Mouse (Mus musculus): ENCODE data around the gene Eno3.

Gene Eno3

GRCm38 (mm10) chr11:70657573-70657972 lies 571 bp downstream of the Eno3 start:
- no peak for DNase-seq (ENCODE audit: low read depth)

GRCm38 (mm10) chr11:70657991-70658390 lies 989 bp downstream of the Eno3 start:
- DNase-seq (ENCODE audit: low read depth): no peak

- no peak for DNase-seq (ENCODE audit: low read depth)
These were observed 1.5 kb downstream of the Eno3 start for GRCm38 (mm10) chr11:70658521-70658920.

- DNase-seq (ENCODE audit: low read depth): no peak
These were observed 1.9 kb downstream of the Eno3 start for GRCm38 (mm10) chr11:70658942-70659341.

- DNase-seq (ENCODE audit: low read depth): no peak
These were observed 3.6 kb downstream of the Eno3 start for GRCm38 (mm10) chr11:70660571-70660970.

- no peak for DNase-seq (ENCODE audit: low read depth)
These were observed 6.1 kb downstream of the Eno3 start for GRCm38 (mm10) chr11:70663101-70663500.

GRCm38 (mm10) chr11:70663957-70664356 lies 7.0 kb downstream of the Eno3 start:
- DNase-seq (ENCODE audit: low read depth): no peak

GRCm38 (mm10) chr11:70664741-70665140 lies 7.7 kb downstream of the Eno3 start:
- no peak for DNase-seq (ENCODE audit: low read depth)

- no peak for DNase-seq (ENCODE audit: low read depth)
These were observed 9.7 kb downstream of the Eno3 start for GRCm38 (mm10) chr11:70666687-70667086.

GRCm38 (mm10) chr11:70667271-70668150 lies 10.5 kb downstream of the Eno3 start:
- no peak for DNase-seq (ENCODE audit: low read depth)

- no peak for DNase-seq (ENCODE audit: low read depth)
These were observed 11.4 kb downstream of the Eno3 start for GRCm38 (mm10) chr11:70668335-70668770.

- DNase-seq (ENCODE audit: low read depth): peak; percentile 100
These were observed 11.9 kb downstream of the Eno3 start, which contains the start of gene Spag7 for GRCm38 (mm10) chr11:70668771-70669505. Spag7 (minus strand) TSS chr11:70669416.

GRCm38 (mm10) chr11:70669582-70670345 lies 12.8 kb downstream of the Eno3 start:
- no peak for DNase-seq (ENCODE audit: low read depth)

GRCm38 (mm10) chr11:70670483-70670882 lies 13.5 kb downstream of the Eno3 start:
- no peak for DNase-seq (ENCODE audit: low read depth)

- no peak for DNase-seq (ENCODE audit: low read depth)
These were observed 14.5 kb downstream of the Eno3 start for GRCm38 (mm10) chr11:70671333-70672047.

- DNase-seq (ENCODE audit: low read depth): no peak
These were observed 17.0 kb downstream of the Eno3 start for GRCm38 (mm10) chr11:70674014-70674413.

GRCm38 (mm10) chr11:70674501-70674900 lies 17.5 kb downstream of the Eno3 start:
- DNase-seq (ENCODE audit: low read depth): no peak

- no peak for DNase-seq (ENCODE audit: low read depth)
These were observed 21.1 kb downstream of the Eno3 start for GRCm38 (mm10) chr11:70678092-70678491.

- no peak for DNase-seq (ENCODE audit: low read depth)
These were observed 21.6 kb downstream of the Eno3 start for GRCm38 (mm10) chr11:70678576-70678975.

GRCm38 (mm10) chr11:70679361-70679760 lies 22.4 kb downstream of the Eno3 start:
- no peak for DNase-seq (ENCODE audit: low read depth)

GRCm38 (mm10) chr11:70679894-70680293 lies 22.9 kb downstream of the Eno3 start:
- DNase-seq (ENCODE audit: low read depth): no peak

- no peak for DNase-seq (ENCODE audit: low read depth)
These were observed 24.2 kb downstream of the Eno3 start for GRCm38 (mm10) chr11:70681170-70681569.

Data from fibroblast of lung, adult 2 months (primary cell).